Comparison of ENCODE assay signal across 9 mouse cellular contexts in the genomic region with DNA sequence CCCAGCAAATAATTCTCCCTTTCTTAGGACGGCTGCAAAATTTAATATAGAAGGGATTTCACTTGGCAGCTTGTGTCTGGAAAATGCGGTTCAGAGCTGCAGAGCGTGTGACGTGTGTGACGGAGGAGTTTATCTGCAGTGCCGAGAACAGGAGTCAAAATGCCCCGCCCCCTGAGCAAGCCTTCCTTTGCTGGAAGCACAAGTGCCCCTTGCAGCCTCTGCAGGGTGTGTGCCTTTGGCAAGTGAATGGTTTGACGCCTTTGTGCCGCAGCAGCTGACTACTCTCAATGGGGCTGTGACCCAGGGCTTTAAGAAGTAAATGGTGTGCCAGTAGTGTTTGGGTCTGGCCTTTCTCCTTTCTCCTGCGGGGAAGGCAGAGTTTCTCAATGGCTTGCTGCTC.
DNase-seq lines count a peak whose midpoint lies in the region; ATAC-seq and TF ChIP-seq lines count a peak whose summit lies in the region.
"Had no signal": no experiment of that assay in that cellular context is flagged by ENCODE, and none has a peak within 500 bp of the region (broad histone marks: within the 10 kb centered on the region; RNA-seq: fewer than 3 reads in every experiment).

No protein-coding gene starts in this region.

- no peak overlapping the region for H3K9ac ChIP-seq in lung, embryonic 14.5 days
- H3K9ac ChIP-seq in forebrain, embryonic 14.5 days (ENCODE audit: low read length), result no peak overlapping the region
- peak overlapping the region; percentile 35; the same call in 1 of the 2 replicates for H3K9ac ChIP-seq in hindbrain, embryonic 13.5 days
- no peak overlapping the region for H3K9ac ChIP-seq in stomach, embryonic 15.5 days

- H3K36me3 ChIP-seq in lung, embryonic 14.5 days (ENCODE audit: insufficient read depth), result no peaks in the 10 kb centered on the region
- H3K36me3 ChIP-seq in forebrain, embryonic 14.5 days (ENCODE audit: control insufficient read depth, insufficient read depth, low read length), result no peaks in the 10 kb centered on the region
- no peaks in the 10 kb centered on the region for H3K36me3 ChIP-seq in hindbrain, embryonic 13.5 days
- H3K36me3 ChIP-seq in stomach, embryonic 15.5 days, result no peaks in the 10 kb centered on the region

- H3K4me1 ChIP-seq in lung, embryonic 14.5 days (ENCODE audit: insufficient read depth), result peaks cover 3% of the 10 kb centered on the region; the same call in 1 of the 2 replicates
- no peaks in the 10 kb centered on the region for H3K4me1 ChIP-seq in lung, adult 2 months (ENCODE audit: control insufficient read depth, insufficient read depth, low read length)
- H3K4me1 ChIP-seq in forebrain, embryonic 14.5 days (ENCODE audit: control insufficient read depth, insufficient read depth, low read length), result peaks cover 29% of the 10 kb centered on the region
- H3K4me1 ChIP-seq in hindbrain, embryonic 13.5 days (replicated peaks), result peaks cover 49% of the 10 kb centered on the region
- H3K4me1 ChIP-seq in stomach, embryonic 15.5 days, result no peaks in the 10 kb centered on the region

- DNase-seq in lung, embryonic 14.5 days, result peak; percentile 74
- no peak for DNase-seq in lung, adult 2 months
- peak; percentile 92 for DNase-seq in forebrain, embryonic 14.5 days (ENCODE audit: low spot score)
- DNase-seq in lung, postnatal 25 days (ENCODE audit: low spot score), result peak; percentile 1

- no peaks in the 10 kb centered on the region for H3K9me3 ChIP-seq in lung, embryonic 14.5 days (ENCODE audit: low read depth, low read length)
- no peaks in the 10 kb centered on the region for H3K9me3 ChIP-seq in forebrain, embryonic 14.5 days (replicated peaks; ENCODE audit: control insufficient read depth, low read length)
- H3K9me3 ChIP-seq in hindbrain, embryonic 13.5 days, result no peaks in the 10 kb centered on the region
- no peaks in the 10 kb centered on the region for H3K9me3 ChIP-seq in stomach, embryonic 15.5 days

- no peak for TF ChIP-seq POLR2A in lung, adult 2 months (IDR thresholded peaks at IDR 0.05; ENCODE audit: borderline replicate concordance, extremely low read depth, low read depth, low read length)

- no peaks in the 10 kb centered on the region for H3K27me3 ChIP-seq in lung, embryonic 14.5 days (ENCODE audit: insufficient read depth, low read length)
- no peaks in the 10 kb centered on the region for H3K27me3 ChIP-seq in forebrain, embryonic 14.5 days (replicated peaks; ENCODE audit: control insufficient read depth, insufficient read depth, low read length)
- no peaks in the 10 kb centered on the region for H3K27me3 ChIP-seq in hindbrain, embryonic 13.5 days
- no peaks in the 10 kb centered on the region for H3K27me3 ChIP-seq in stomach, embryonic 15.5 days (replicated peaks)

- ATAC-seq in lung, embryonic 14.5 days (ENCODE audit: insufficient read depth), result peak; percentile 17; the same call in 1 of the 2 replicates
- peak; percentile 64 for ATAC-seq in forebrain, embryonic 14.5 days
- peak; percentile 73 for ATAC-seq in hindbrain, embryonic 13.5 days (ENCODE audit: low FRiP score)
- ATAC-seq in stomach, embryonic 15.5 days (ENCODE audit: insufficient read depth, low FRiP score, low read depth), result peak; percentile 70
- ATAC-seq in activated CD4-positive, CD25-positive, alpha-beta regulatory T cell, adult 4 months, result no peak

- no peak overlapping the region for H3K27ac ChIP-seq in lung, embryonic 14.5 days (ENCODE audit: low read depth)
- peak overlapping the region; percentile 84 for H3K27ac ChIP-seq in forebrain, embryonic 14.5 days (ENCODE audit: low read depth, low read length)
- H3K27ac ChIP-seq in hindbrain, embryonic 13.5 days, result peak overlapping the region; percentile 84
- no peak overlapping the region for H3K27ac ChIP-seq in stomach, embryonic 15.5 days
- H3K27ac ChIP-seq: heart, adult 2 months had no signal

- no peak for TF ChIP-seq CTCF in lung, embryonic 14.5 days (IDR thresholded peaks at IDR 0.05; ENCODE audit: low read depth)
- TF ChIP-seq CTCF in lung, adult 2 months (IDR thresholded peaks at IDR 0.05; ENCODE audit: insufficient read depth, low read length), result no peak

- H3K4me3 ChIP-seq in lung, embryonic 14.5 days (ENCODE audit: low read depth, low read length), result no peak overlapping the region
- H3K4me3 ChIP-seq in lung, adult 2 months (replicated peaks; ENCODE audit: extremely low read depth, low read depth, low read length), result no peak overlapping the region
- H3K4me3 ChIP-seq in forebrain, embryonic 14.5 days (ENCODE audit: low read depth, low read length), result no peak overlapping the region
- no peak overlapping the region for H3K4me3 ChIP-seq in hindbrain, embryonic 13.5 days
- H3K4me3 ChIP-seq in stomach, embryonic 15.5 days (replicated peaks), result no peak overlapping the region
- H3K4me3 ChIP-seq: heart, adult 2 months; myocyte had no signal

- WGBS in lung, embryonic 14.5 days, result 11% methylated on average over 10 of the region's 10 CpGs
- 17% methylated on average over 10 of the region's 10 CpGs for WGBS in lung, adult 2 months
- WGBS in forebrain, embryonic 14.5 days, result 7% methylated on average over 10 of the region's 10 CpGs
- WGBS in hindbrain, embryonic 13.5 days, result 11% methylated on average over 10 of the region's 10 CpGs
- 12% methylated on average over 10 of the region's 10 CpGs for WGBS in stomach, embryonic 15.5 days

- no peak overlapping the region for H3K4me2 ChIP-seq in lung, embryonic 14.5 days
- H3K4me2 ChIP-seq in forebrain, embryonic 14.5 days (ENCODE audit: low read length), result peak overlapping the region; percentile 1; the same call in 1 of the 2 replicates
- peak overlapping the region; percentile 39 for H3K4me2 ChIP-seq in hindbrain, embryonic 13.5 days
- no peak overlapping the region for H3K4me2 ChIP-seq in stomach, embryonic 15.5 days

Comparison
In these comparisons a context has a peak if more than half of its experiments do, and no peak if none do; other contexts are left out.
1. H3K27ac ChIP-seq: peak in forebrain, embryonic 14.5 days (single experiment) and hindbrain, embryonic 13.5 days (single experiment); none in lung, embryonic 14.5 days (single experiment) and stomach, embryonic 15.5 days (single experiment).
2. H3K4me2 ChIP-seq: peak in forebrain, embryonic 14.5 days (single experiment) and hindbrain, embryonic 13.5 days (single experiment); none in lung, embryonic 14.5 days (single experiment) and stomach, embryonic 15.5 days (single experiment).